Mouse (Mus musculus) MEL (cell line): ENCODE data around the gene Jmjd8. TPM values are rescaled to one million over a fixed set of nuclear protein-coding genes. Genes with fewer than 3 reads are reported as not detected.

ENCODE experiments used
- DNase-seq: peaks from one replicate; pipeline ENCODE4 v3.0.0; 2011; ENCODE audit warnings: low read depth, low spot score
- H3K27ac ChIP-seq: 2 replicates; pipeline ENCODE4 v1.5.1; 2012; ENCODE audit warnings: low read depth, mild to moderate bottlenecking, control low read depth, low read length, moderate library complexity; ENCODE audit not compliant: control insufficient read depth
- H3K27me3 ChIP-seq, 2 experiments: fragments of 150-350 bp in 1 of 2; sonication (generic) in 1 of 2; 2 replicates each; pipeline ENCODE4 v1.6.1; 2012; ENCODE audit warnings: low read length in 2 of 2, mild to moderate bottlenecking in 2 of 2, improper control_type of control experiment in 1 of 2, moderate library complexity in 1 of 2; ENCODE audit not compliant: insufficient read depth in 2 of 2, control insufficient read depth in 1 of 2
- H3K36me3 ChIP-seq, 2 experiments: 2 replicates each; pipeline ENCODE4 v1.6.1; 2012 to 2014; ENCODE audit warnings: low read length in 2 of 2, improper control_type of control experiment in 1 of 2, inconsistent platforms in 1 of 2, mild to moderate bottlenecking in 1 of 2; ENCODE audit not compliant: insufficient read depth in 2 of 2, control insufficient read depth in 1 of 2
- H3K4me1 ChIP-seq, 2 experiments: fragments of 150-350 bp in 1 of 2; sonication (generic) in 1 of 2; 2 replicates each; pipeline ENCODE4 v1.6.1; 2012; ENCODE audit warnings: low read length in 2 of 2, improper control_type of control experiment in 1 of 2, mild to moderate bottlenecking in 1 of 2; ENCODE audit not compliant: insufficient read depth in 2 of 2, control insufficient read depth in 1 of 2
- H3K4me3 ChIP-seq, 2 experiments: fragments of 150-350 bp in 1 of 2; sonication (generic) in 1 of 2; 2 replicates each; pipeline ENCODE4 v1.5.1; 2012; ENCODE audit warnings: low read depth in 2 of 2, low read length in 2 of 2, mild to moderate bottlenecking in 2 of 2, moderate library complexity in 2 of 2, control low read depth in 1 of 2, improper control_type of control experiment in 1 of 2; ENCODE audit not compliant: control insufficient read depth in 1 of 2, insufficient read depth in 1 of 2
- H3K79me2 ChIP-seq: 2 replicates; pipeline ENCODE4 v1.6.1; 2012; ENCODE audit warnings: mild to moderate bottlenecking, low read length, moderate library complexity; ENCODE audit not compliant: control insufficient read depth, poor library complexity, insufficient read depth
- H3K9ac ChIP-seq: 2 replicates; pipeline ENCODE4 v1.6.1; 2012; ENCODE audit warnings: low read depth, mild to moderate bottlenecking, control low read depth, low read length, moderate library complexity; ENCODE audit not compliant: control insufficient read depth, poor library complexity, severe bottlenecking
- H3K9me3 ChIP-seq: fragments of 150-350 bp; sonication (generic); replicated peaks from 2 replicates; pipeline ENCODE4 v1.6.1; 2012; ENCODE audit warnings: mild to moderate bottlenecking, low read length, improper control_type of control experiment, moderate library complexity; ENCODE audit not compliant: insufficient read depth
- BHLHE40 ChIP-seq: IDR thresholded peaks from 2 replicates; pipeline ENCODE4 v1.6.1; 2012; ENCODE audit warnings: low read depth, mild to moderate bottlenecking, inconsistent platforms, low read length, improper control_type of control experiment, borderline replicate concordance
- CHD2 ChIP-seq: IDR thresholded peaks from 2 replicates; pipeline ENCODE4 v1.6.1; 2011; ENCODE audit warnings: low read length, improper control_type of control experiment
- CTCF ChIP-seq, 3 experiments: IDR thresholded peaks in 2 of 3; conservative IDR thresholded peaks in 1 of 3; 2 replicates each; pipeline ENCODE4 v1.5.1; 2011 to 2012; ENCODE audit warnings: low read length in 3 of 3, low read depth in 2 of 3, mild to moderate bottlenecking in 2 of 3, improper control_type of control experiment in 1 of 3, inconsistent platforms in 1 of 3, mixed read lengths in 1 of 3, moderate library complexity in 1 of 3; ENCODE audit not compliant: control insufficient read depth in 1 of 3, insufficient read depth in 1 of 3, poor library complexity in 1 of 3, severe bottlenecking in 1 of 3
- E2F4 ChIP-seq: IDR thresholded peaks from 2 replicates; pipeline ENCODE4 v1.6.1; 2011; ENCODE audit warnings: low read depth, low read length, improper control_type of control experiment, borderline replicate concordance
- ELF1 ChIP-seq: IDR thresholded peaks from 2 replicates; pipeline ENCODE4 v1.6.1; 2014; ENCODE audit warnings: low read depth, mild to moderate bottlenecking, inconsistent platforms, low read length, improper control_type of control experiment, moderate library complexity
- EP300 ChIP-seq, 2 experiments: IDR thresholded peaks; 2 replicates each; pipeline ENCODE4 v1.6.1; 2011; ENCODE audit warnings: improper control_type of control experiment in 2 of 2, low read length in 2 of 2, low read depth in 1 of 2, mild to moderate bottlenecking in 1 of 2
- ETS1 ChIP-seq: IDR thresholded peaks from 2 replicates; pipeline ENCODE4 v1.6.1; 2012; ENCODE audit warnings: low read depth, mild to moderate bottlenecking, inconsistent platforms, low read length, improper control_type of control experiment, moderate library complexity
- GABPA ChIP-seq: IDR thresholded peaks from 2 replicates; pipeline ENCODE4 v1.6.1; 2012; ENCODE audit warnings: low read depth, mild to moderate bottlenecking, inconsistent platforms, low read length, improper control_type of control experiment, moderate library complexity
- GATA1 ChIP-seq: IDR thresholded peaks from 2 replicates; pipeline ENCODE4 v1.6.1; 2011; ENCODE audit warnings: low read depth, low read length, improper control_type of control experiment
- HCFC1 ChIP-seq: IDR thresholded peaks from 2 replicates; pipeline ENCODE4 v1.6.1; 2012; ENCODE audit warnings: low read depth, mild to moderate bottlenecking, inconsistent platforms, low read length, improper control_type of control experiment, moderate library complexity
- JUND ChIP-seq: IDR thresholded peaks from 2 replicates; pipeline ENCODE4 v1.6.1; 2011; ENCODE audit warnings: low read depth, mild to moderate bottlenecking, improper control_type of control experiment, low read length
- KAT2A ChIP-seq: conservative IDR thresholded peaks from 2 replicates; pipeline ENCODE4 v1.6.1; 2012; ENCODE audit warnings: low read depth, low read length, improper control_type of control experiment, inconsistent platforms
- MAFK ChIP-seq: IDR thresholded peaks from 2 replicates; pipeline ENCODE4 v1.6.1; 2011; ENCODE audit warnings: low read depth, mild to moderate bottlenecking, low read length, improper control_type of control experiment, borderline replicate concordance
- MAX ChIP-seq: IDR thresholded peaks from 2 replicates; pipeline ENCODE4 v1.6.1; 2011; ENCODE audit warnings: low read length, improper control_type of control experiment
- MAZ ChIP-seq: IDR thresholded peaks from 2 replicates; pipeline ENCODE4 v1.6.1; 2012; ENCODE audit warnings: low read depth, mild to moderate bottlenecking, inconsistent platforms, low read length, improper control_type of control experiment
- MEF2A ChIP-seq: IDR thresholded peaks from 2 replicates; pipeline ENCODE4 v1.6.1; 2014; ENCODE audit warnings: low read depth, mild to moderate bottlenecking, inconsistent platforms, low read length, improper control_type of control experiment; ENCODE audit not compliant: poor library complexity, insufficient replicate concordance, severe bottlenecking; ENCODE audit errors: extremely low read depth
- MXI1 ChIP-seq: IDR thresholded peaks from 2 replicates; pipeline ENCODE4 v1.6.1; 2011; ENCODE audit warnings: mild to moderate bottlenecking, low read depth, low read length, improper control_type of control experiment
- MYB ChIP-seq: IDR thresholded peaks from 2 replicates; pipeline ENCODE4 v1.6.1; 2011; ENCODE audit warnings: mild to moderate bottlenecking, low read depth, low read length, improper control_type of control experiment
- MYC ChIP-seq: IDR thresholded peaks from 2 replicates; pipeline ENCODE4 v1.6.1; 2011; ENCODE audit warnings: low read depth, mild to moderate bottlenecking, low read length, improper control_type of control experiment, moderate library complexity
- NELFE ChIP-seq: IDR thresholded peaks from 2 replicates; pipeline ENCODE4 v1.6.1; 2011; ENCODE audit warnings: low read depth, low read length, improper control_type of control experiment
- NRF1 ChIP-seq: IDR thresholded peaks from 2 replicates; pipeline ENCODE4 v1.6.1; 2014; ENCODE audit warnings: low read depth, mild to moderate bottlenecking, inconsistent platforms, low read length, improper control_type of control experiment, moderate library complexity; ENCODE audit not compliant: poor library complexity, insufficient read depth, severe bottlenecking
- POLR2A ChIP-seq, 2 experiments: IDR thresholded peaks; 2 replicates each; pipeline ENCODE4 v1.6.1; 2011 to 2012; ENCODE audit warnings: low read length in 2 of 2, mild to moderate bottlenecking in 2 of 2, control low read depth in 1 of 2, improper control_type of control experiment in 1 of 2, low read depth in 1 of 2, moderate library complexity in 1 of 2; ENCODE audit not compliant: control insufficient read depth in 1 of 2, insufficient read depth in 1 of 2, poor library complexity in 1 of 2
- POLR2AphosphoS2 ChIP-seq: IDR thresholded peaks from 2 replicates; pipeline ENCODE4 v1.6.1; 2011; ENCODE audit warnings: low read length, improper control_type of control experiment
- POLR2AphosphoS5 ChIP-seq: IDR thresholded peaks from 2 replicates; pipeline ENCODE4 v1.6.1; 2012; ENCODE audit warnings: low read depth, borderline replicate concordance, mild to moderate bottlenecking, inconsistent platforms, low read length, moderate library complexity, mixed read lengths
- RCOR1 ChIP-seq: IDR thresholded peaks from 2 replicates; pipeline ENCODE4 v1.6.1; 2012; ENCODE audit warnings: low read depth, mild to moderate bottlenecking, inconsistent platforms, low read length, improper control_type of control experiment
- SIN3A ChIP-seq: IDR thresholded peaks from 2 replicates; pipeline ENCODE4 v1.6.1; 2012; ENCODE audit warnings: low read length, improper control_type of control experiment, inconsistent platforms
- SMC3 ChIP-seq: IDR thresholded peaks from 2 replicates; pipeline ENCODE4 v1.6.1; 2011; ENCODE audit warnings: low read depth, low read length, improper control_type of control experiment
- TAL1 ChIP-seq: IDR thresholded peaks from 2 replicates; pipeline ENCODE4 v1.6.1; 2012; ENCODE audit warnings: mild to moderate bottlenecking, inconsistent platforms, low read length, moderate library complexity, mixed read lengths
- TBP ChIP-seq: IDR thresholded peaks from 2 replicates; pipeline ENCODE4 v1.8.0; 2011; ENCODE audit warnings: low read depth, low read length, improper control_type of control experiment
- TCF12 ChIP-seq: IDR thresholded peaks from 2 replicates; pipeline ENCODE4 v1.6.1; 2014; ENCODE audit warnings: low read depth, mild to moderate bottlenecking, inconsistent platforms, low read length, improper control_type of control experiment, moderate library complexity
- UBTF ChIP-seq: IDR thresholded peaks from 2 replicates; pipeline ENCODE4 v1.6.1; 2012; ENCODE audit warnings: low read depth, mild to moderate bottlenecking, inconsistent platforms, low read length, improper control_type of control experiment, moderate library complexity, borderline replicate concordance; ENCODE audit not compliant: insufficient read depth
- USF1 ChIP-seq: IDR thresholded peaks from 2 replicates; pipeline ENCODE4 v1.6.1; 2014; ENCODE audit warnings: low read depth, mild to moderate bottlenecking, inconsistent platforms, low read length, improper control_type of control experiment, moderate library complexity
- USF2 ChIP-seq, 2 experiments: IDR thresholded peaks; 2 replicates each; pipeline ENCODE4 v1.6.1; 2011 to 2012; ENCODE audit warnings: improper control_type of control experiment in 2 of 2, low read length in 2 of 2, borderline replicate concordance in 1 of 2, inconsistent platforms in 1 of 2, low read depth in 1 of 2, mild to moderate bottlenecking in 1 of 2; ENCODE audit not compliant: insufficient read depth in 1 of 2
- ZC3H11A ChIP-seq: IDR thresholded peaks from 2 replicates; pipeline ENCODE4 v1.6.1; 2012; ENCODE audit warnings: low read depth, mild to moderate bottlenecking, inconsistent platforms, low read length, improper control_type of control experiment
- ZKSCAN1 ChIP-seq: IDR thresholded peaks from 2 replicates; pipeline ENCODE4 v1.6.1; 2012; ENCODE audit warnings: low read depth, mild to moderate bottlenecking, inconsistent platforms, low read length, improper control_type of control experiment, moderate library complexity
- ZMIZ1 ChIP-seq: IDR thresholded peaks from 2 replicates; pipeline ENCODE4 v1.6.1; 2012; ENCODE audit warnings: low read depth, mild to moderate bottlenecking, inconsistent platforms, low read length, improper control_type of control experiment, moderate library complexity
- ZNF384 ChIP-seq: IDR thresholded peaks from 2 replicates; pipeline ENCODE4 v1.6.1; 2012; ENCODE audit warnings: low read depth, mild to moderate bottlenecking, inconsistent platforms, low read length, improper control_type of control experiment
- polyA plus RNA-seq, 2 experiments: library from polyadenylated mRNA; stranded (reverse) in 1 of 2; unstranded in 1 of 2; fragments of >175 nt in 1 of 2; fragments of >200 nt in 1 of 2; gene quantifications; 2 replicates each; pipeline versions ENCODE4 v1.2.1 to v1.2.4; 2012; ENCODE audit warnings: low replicate concordance in 2 of 2, low read depth in 1 of 2; ENCODE audit not compliant: insufficient read length in 2 of 2, insufficient read depth in 1 of 2, missing spikeins in 1 of 2
- total RNA-seq: library from RNA; depleted of rRNA; stranded (reverse); fragments of 300-350 nt; gene quantifications from 2 replicates; pipeline ENCODE4 v1.2.3, GENCODE M21; 2012

The Jmjd8 gene
- total and polyA plus RNA-seq, 3 experiments = 12.9 to 23.9 TPM; not detected in 1

DNA sequence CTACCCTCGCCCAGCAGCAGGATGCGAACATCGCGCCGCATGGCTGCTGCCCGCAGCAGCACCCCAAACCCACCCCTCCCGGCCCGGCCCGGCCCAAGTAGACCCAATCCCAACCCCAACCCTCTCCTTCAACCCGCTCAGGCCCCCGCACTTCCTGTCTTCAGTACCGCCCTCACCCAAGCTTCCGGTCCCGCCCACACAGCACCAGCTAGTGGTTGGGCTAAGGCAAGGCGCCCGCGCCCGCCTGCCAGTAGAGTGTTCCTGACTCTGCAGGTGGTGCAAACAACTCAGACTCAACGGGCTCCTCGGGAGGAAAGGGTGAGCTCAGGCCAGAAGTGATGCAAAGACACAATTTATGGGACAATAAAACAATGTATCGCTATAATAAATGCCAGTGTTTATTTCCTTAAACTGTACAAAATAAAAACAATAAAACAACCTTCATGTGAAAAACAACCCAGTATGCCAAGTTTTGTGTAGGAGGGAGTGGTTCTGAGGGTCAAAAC is 15.8 kb downstream of the Jmjd8 start, which contains the start of gene Rhot2:
Rhot2 (minus strand) TSS at position 456 of the 506 bp plus-strand sequence.
- Histone ChIP-seq H3K27ac (peak within 1 kb of the TSS; percentile 79), H3K36me3 (peaks cover 0 to 3% of the 10 kb centered on the region in 2 experiments; a peak in 2 of 4 replicates), H3K4me3 (peak within 1 kb of the TSS; percentile 75 to 86), H3K4me1 (peaks cover 3 to 15% of the 10 kb centered on the region in 2 experiments; a peak in 3 of 4 replicates), H3K27me3 (no peaks in the 10 kb centered on the region), H3K9me3 (no peaks in the 10 kb centered on the region), H3K9ac (peak within 1 kb of the TSS; percentile 89), H3K79me2 (peaks cover 11% of the 10 kb centered on the region)
- peak; percentile 96 for DNase-seq
- TF ChIP-seq ETS1 = 0 out of 2 replicates have a peak, but pooled peaks have one; percentile 30
- peak; percentile 82 for TF ChIP-seq ZMIZ1
- no peak for TF ChIP-seq E2F4
- TF ChIP-seq TCF12 = peak; percentile 62
- no peak for TF ChIP-seq MYC
- TF ChIP-seq NRF1 = no peak
- no peak for TF ChIP-seq GATA1
- TF ChIP-seq MXI1 = peak; percentile 54; the same call in 1 of the 2 replicates
- TF ChIP-seq KAT2A = no peak
- no peak for TF ChIP-seq USF2 (IDR thresholded peaks at IDR 0.05; ENCODE audit: borderline replicate concordance in 1 of 2, insufficient read depth in 1 of 2, low read depth in 1 of 2, low read length in 2 of 2)
- TF ChIP-seq CHD2 = no peak
- peak; percentile 78 for TF ChIP-seq ELF1
- TF ChIP-seq MYB = no peak
- TF ChIP-seq UBTF = no peak
- TF ChIP-seq EP300 (IDR thresholded peaks at IDR 0.05; ENCODE audit: low read depth in 1 of 2, low read length in 2 of 2) = 0 out of 4 replicates have a peak, but pooled peaks of 1 of the 2 experiments have one; percentile 20
- TF ChIP-seq MAZ = peak; percentile 86
- no peak; the same call in 1 of the 2 replicates for TF ChIP-seq POLR2AphosphoS5
- no peak for TF ChIP-seq GABPA
- TF ChIP-seq BHLHE40 = no peak
- peak in 1 of 3 experiments; percentile 29; a peak in 2 of 6 replicates for TF ChIP-seq CTCF (IDR thresholded peaks at IDR 0.05 in 2 of 3, conservative IDR thresholded peaks at IDR 0.05 in 1 of 3; ENCODE audit: control insufficient read depth in 1 of 3, insufficient read depth in 1 of 3, low read depth in 2 of 3, low read length in 3 of 3, poor library complexity in 1 of 3, severe bottlenecking in 1 of 3)
- TF ChIP-seq POLR2AphosphoS2 = peak; percentile 94
- TF ChIP-seq ZC3H11A = no peak
- TF ChIP-seq USF1 = no peak
- TF ChIP-seq SIN3A = peak; percentile 52
- no peak for TF ChIP-seq MAFK
- TF ChIP-seq MAX = no peak
- TF ChIP-seq SMC3 = no peak
- TF ChIP-seq ZNF384 = no peak
- no peak for TF ChIP-seq JUND
- TF ChIP-seq TBP = peak; percentile 77
- TF ChIP-seq NELFE = peak; percentile 78
- TF ChIP-seq RCOR1 = 0 out of 2 replicates have a peak, but pooled peaks have one; percentile 10
- TF ChIP-seq ZKSCAN1 = no peak
- no peak for TF ChIP-seq MEF2A
- TF ChIP-seq TAL1 = no peak
- TF ChIP-seq POLR2A (IDR thresholded peaks at IDR 0.05; ENCODE audit: control insufficient read depth in 1 of 2, insufficient read depth in 1 of 2, low read depth in 1 of 2, low read length in 2 of 2, poor library complexity in 1 of 2) = peak; percentile 90 to 93
- peak; percentile 84 for TF ChIP-seq HCFC1
